Mouse (Mus musculus): ENCODE measurements at regions not wholly inside any gene's neighbourhood (a gene's known extent, or its start where the extent isn't known, plus 50 kb on each side); places are given as distances from the start of the nearest gene placed in this dataset.

DNA sequence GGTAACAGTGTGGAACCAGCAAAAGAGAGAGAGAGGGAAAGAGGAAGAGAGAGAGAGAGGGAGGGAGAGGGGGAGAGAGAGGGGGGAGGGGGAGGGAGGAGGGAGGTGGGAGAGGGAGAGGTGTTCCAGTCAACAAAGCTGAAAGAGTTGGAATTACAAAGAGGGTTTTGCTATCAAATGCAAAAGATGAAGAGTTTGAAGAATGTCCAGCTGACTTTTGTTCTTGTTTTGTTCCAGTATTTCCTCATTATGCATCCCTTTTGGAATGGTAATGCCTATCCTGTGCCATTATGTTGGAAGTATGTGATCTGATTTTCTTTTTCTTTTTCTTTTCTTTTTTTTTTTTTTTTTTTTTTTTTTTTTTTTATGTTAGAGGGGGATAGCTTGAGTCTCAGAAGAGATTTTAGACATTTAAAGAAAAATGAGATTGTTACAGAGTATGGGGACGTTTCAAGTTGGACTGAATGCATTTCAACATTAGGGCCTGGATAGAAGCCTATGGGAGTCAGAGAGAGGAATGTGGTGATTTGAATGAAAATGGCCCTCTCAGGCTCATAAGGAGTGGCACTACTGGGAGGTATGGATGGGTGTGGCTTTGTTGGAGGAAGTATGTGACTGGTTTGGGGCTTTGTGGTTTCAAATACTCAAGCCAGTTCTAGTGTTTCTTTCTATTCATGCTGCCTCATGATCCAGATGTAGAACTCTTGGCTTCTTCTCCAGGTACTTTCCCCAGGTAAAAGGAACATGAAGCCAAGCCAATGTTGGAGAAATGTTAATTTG, 77.5 kb downstream of the Tmem47 start:
- DNase-seq (ENCODE audit: low read depth, low spot score): peak; percentile 88

All from ES-CJ7 (cell line).